Mouse (Mus musculus): Measurements from ENCODE around the gene Klhl40.

DNA sequence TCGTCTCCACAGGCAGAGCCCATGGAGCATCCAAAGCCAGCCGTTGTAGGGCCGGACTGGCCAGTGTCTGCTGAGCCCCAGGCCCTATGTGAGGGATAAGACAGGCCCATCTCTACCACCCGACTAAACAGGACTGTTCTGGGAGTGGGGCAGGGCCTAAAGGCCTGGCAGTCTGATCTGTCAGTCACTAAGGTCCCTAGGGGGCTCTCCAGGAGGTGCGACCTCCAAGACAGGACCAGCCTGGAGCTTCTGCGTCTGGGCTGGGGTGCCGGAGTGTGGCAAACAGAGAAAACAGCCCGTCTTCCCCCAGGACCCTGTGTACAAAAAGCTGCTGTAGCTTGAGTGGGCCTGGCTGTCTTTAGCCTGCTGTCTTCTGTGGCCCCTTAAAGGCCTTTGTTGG lies 15.6 kb upstream of the Klhl40 start:
- TF ChIP-seq POLR2AphosphoS5 (IDR thresholded peaks at IDR 0.05; ENCODE audit: insufficient replicate concordance, low read depth, low read length) (no peak), GATA1 (IDR thresholded peaks at IDR 0.05; ENCODE audit: borderline replicate concordance, low read length) (no peak)

All from G1E (cell line).